Mouse (Mus musculus): ENCODE results near the gene Pdk2. TPM values are rescaled to one million over a fixed set of nuclear protein-coding genes. Genes with fewer than 3 reads are reported as not detected.

The Pdk2 gene
- polyA plus RNA-seq, 1 experiment from 2014 or later: 56.2 TPM

- peaks cover 43% of the 10 kb centered on the region for H3K36me3 ChIP-seq
- peak; percentile 31; the same call in 1 of the 2 replicates for ATAC-seq (replicated peaks; ENCODE audit: low FRiP score)
- H3K27ac ChIP-seq: peak overlapping the region; percentile 84
- peak overlapping the region; percentile 49 for H3K4me3 ChIP-seq (replicated peaks)
- WGBS: 2% methylated on average over 27 of the region's 27 CpGs
- peaks cover 55% of the 10 kb centered on the region for H3K4me1 ChIP-seq
- no peaks in the 10 kb centered on the region for H3K27me3 ChIP-seq
- peak overlapping the region; percentile 48 for H3K9ac ChIP-seq
- H3K4me2 ChIP-seq: peak overlapping the region; percentile 80
- no peaks in the 10 kb centered on the region for H3K9me3 ChIP-seq (replicated peaks)
Measured at GRCm38 (mm10) chr11:95006525-95007219, 34.5 kb downstream of the Pdk2 start.

GRCm38 (mm10) chr11:95006038-95006437 lies 35.1 kb downstream of the Pdk2 start:
- H3K4me1 ChIP-seq: peaks cover 56% of the 10 kb centered on the region
- H3K4me2 ChIP-seq: peak overlapping the region; percentile 80
- ATAC-seq (replicated peaks; ENCODE audit: low FRiP score): no peak
- H3K36me3 ChIP-seq: peaks cover 49% of the 10 kb centered on the region
- H3K9ac ChIP-seq: peak overlapping the region; percentile 21; the same call in 1 of the 2 replicates
- peak overlapping the region; percentile 49 for H3K4me3 ChIP-seq (replicated peaks)
- peak overlapping the region; percentile 84 for H3K27ac ChIP-seq
- H3K27me3 ChIP-seq: no peaks in the 10 kb centered on the region
- H3K9me3 ChIP-seq (replicated peaks): no peaks in the 10 kb centered on the region
- WGBS: 33% methylated on average over 4 of the region's 4 CpGs

DNA sequence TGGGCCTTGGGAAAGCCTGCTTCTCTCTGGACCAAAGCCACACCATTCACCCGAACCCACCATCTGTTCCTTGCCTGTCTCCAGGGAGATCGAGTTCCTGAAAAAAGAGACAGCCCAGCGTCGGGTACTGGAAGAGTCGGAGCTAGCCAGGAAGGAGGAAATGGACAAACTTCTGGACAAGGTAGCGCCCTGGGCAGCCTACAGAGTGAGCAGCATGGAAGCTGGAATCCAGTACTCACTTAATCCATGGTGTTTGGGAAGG lies 36.3 kb downstream of the Pdk2 start:
- no peak overlapping the region for H3K4me3 ChIP-seq (replicated peaks)
- H3K4me2 ChIP-seq: no peak overlapping the region
- H3K9me3 ChIP-seq (replicated peaks): no peaks in the 10 kb centered on the region
- peaks cover 60% of the 10 kb centered on the region for H3K4me1 ChIP-seq
- H3K27me3 ChIP-seq: no peaks in the 10 kb centered on the region
- ATAC-seq (replicated peaks; ENCODE audit: low FRiP score): no peak
- 0 out of 2 replicates have a peak overlapping the region, but pooled peaks have one; percentile 24 for H3K27ac ChIP-seq
- H3K36me3 ChIP-seq: peaks cover 60% of the 10 kb centered on the region
- H3K9ac ChIP-seq: no peak overlapping the region
- WGBS: 46% methylated on average over 6 of the region's 6 CpGs

GRCm38 (mm10) chr11:95004136-95004936 lies 36.8 kb downstream of the Pdk2 start:
- Histone ChIP-seq H3K4me2 (no peak overlapping the region), H3K9me3 (replicated peaks) (no peaks in the 10 kb centered on the region), H3K4me3 (replicated peaks) (no peak overlapping the region), H3K27ac (0 out of 2 replicates have a peak overlapping the region, but pooled peaks have one; percentile 24), H3K27me3 (no peaks in the 10 kb centered on the region), H3K36me3 (peaks cover 65% of the 10 kb centered on the region), H3K9ac (no peak overlapping the region), H3K4me1 (peaks cover 63% of the 10 kb centered on the region)
- no peak for ATAC-seq (replicated peaks; ENCODE audit: low FRiP score)
- WGBS: 83% methylated on average over 12 of the region's 12 CpGs

DNA sequence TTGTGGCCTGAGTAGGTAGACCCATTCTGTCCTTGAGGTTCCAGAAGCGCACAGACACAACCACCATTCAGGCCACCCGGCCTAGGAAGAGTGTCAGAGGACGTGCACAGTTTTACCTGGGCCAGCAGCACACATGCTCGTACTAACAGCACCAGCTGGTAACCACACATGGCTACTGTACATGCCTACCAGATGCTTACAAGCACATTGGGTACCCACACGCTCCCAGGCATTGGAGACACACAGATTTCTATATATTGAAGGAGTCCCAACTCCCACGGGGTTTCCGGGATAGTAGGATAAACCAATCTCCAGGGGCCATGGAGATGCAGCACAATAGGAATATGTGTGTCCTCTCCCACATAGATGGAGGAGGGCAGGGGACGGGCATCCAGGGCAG lies 38.4 kb downstream of the Pdk2 start:
- 94% methylated on average over 8 of the region's 8 CpGs for WGBS
- no peak overlapping the region for H3K4me2 ChIP-seq
- peaks cover 57% of the 10 kb centered on the region for H3K4me1 ChIP-seq
- H3K9ac ChIP-seq: no peak overlapping the region
- H3K36me3 ChIP-seq: peaks cover 81% of the 10 kb centered on the region
- no peak overlapping the region for H3K27ac ChIP-seq
- H3K9me3 ChIP-seq (replicated peaks): no peaks in the 10 kb centered on the region
- no peak overlapping the region for H3K4me3 ChIP-seq (replicated peaks)
- no peak for ATAC-seq (replicated peaks; ENCODE audit: low FRiP score)
- no peaks in the 10 kb centered on the region for H3K27me3 ChIP-seq

DNA sequence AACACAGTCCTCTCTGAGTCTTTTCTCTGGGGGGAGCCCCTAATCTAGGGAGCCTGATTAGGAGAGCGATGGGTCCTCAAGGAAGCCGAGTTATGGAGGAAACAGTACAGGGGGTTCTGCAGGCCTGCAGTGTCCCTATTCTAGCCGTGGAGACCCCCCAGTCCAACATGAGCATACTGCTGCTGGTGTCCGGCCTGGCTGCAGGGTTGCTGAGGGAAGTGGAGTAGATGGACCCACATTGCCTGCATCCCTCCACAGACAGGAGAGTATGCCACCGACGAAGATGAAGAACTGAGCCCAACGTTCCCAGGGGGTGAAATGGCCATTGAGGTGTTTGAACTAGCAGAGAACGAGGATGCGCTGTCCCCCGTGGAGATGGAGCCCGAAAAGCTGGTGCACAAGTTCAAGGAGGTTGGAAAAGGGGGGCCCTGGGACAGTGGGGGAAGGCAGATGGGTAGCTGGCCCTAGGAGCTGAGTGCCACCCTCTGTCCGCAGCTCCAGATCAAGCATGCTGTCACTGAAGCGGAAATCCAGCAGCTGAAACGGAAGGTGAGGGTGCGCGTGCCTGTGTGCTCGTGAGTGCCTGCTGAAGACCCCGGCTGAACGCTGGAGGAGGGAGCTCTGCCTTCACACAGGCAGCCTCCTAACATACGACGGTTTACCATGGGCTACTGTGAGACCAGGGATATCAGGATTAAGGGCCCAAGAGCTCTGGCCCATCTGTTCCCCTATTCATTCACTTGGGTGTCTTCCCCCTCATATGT lies 39.4 kb downstream of the Pdk2 start:
- ATAC-seq (replicated peaks; ENCODE audit: low FRiP score): no peak
- Histone ChIP-seq H3K27ac (peak overlapping the region; percentile 85), H3K9ac (no peak overlapping the region), H3K4me1 (peaks cover 49% of the 10 kb centered on the region), H3K4me3 (replicated peaks) (no peak overlapping the region), H3K27me3 (no peaks in the 10 kb centered on the region), H3K36me3 (peaks cover 91% of the 10 kb centered on the region), H3K9me3 (replicated peaks) (no peaks in the 10 kb centered on the region), H3K4me2 (no peak overlapping the region)
- 89% methylated on average over 21 of the region's 21 CpGs for WGBS

- no peaks in the 10 kb centered on the region for H3K27me3 ChIP-seq
- WGBS: 4% methylated on average over 8 of the region's 8 CpGs
- peak; percentile 50; the same call in 1 of the 2 replicates for ATAC-seq (replicated peaks; ENCODE audit: low FRiP score)
- no peak overlapping the region for H3K9ac ChIP-seq
- H3K4me1 ChIP-seq: peaks cover 46% of the 10 kb centered on the region
- H3K4me2 ChIP-seq: peak overlapping the region; percentile 29; the same call in 1 of the 2 replicates
- peaks cover 98% of the 10 kb centered on the region for H3K36me3 ChIP-seq
- H3K9me3 ChIP-seq (replicated peaks): no peaks in the 10 kb centered on the region
- peak overlapping the region; percentile 85 for H3K27ac ChIP-seq
- 0 out of 2 replicates have a peak overlapping the region, but pooled peaks have one; percentile 4 for H3K4me3 ChIP-seq (replicated peaks)
Measured at GRCm38 (mm10) chr11:95001058-95001457, 40.1 kb downstream of the Pdk2 start.

- Histone ChIP-seq H3K9me3 (replicated peaks) (no peaks in the 10 kb centered on the region), H3K36me3 (peaks cover 95% of the 10 kb centered on the region), H3K27ac (peak overlapping the region; percentile 85), H3K27me3 (no peaks in the 10 kb centered on the region), H3K4me2 (peak overlapping the region; percentile 29; the same call in 1 of the 2 replicates), H3K4me3 (replicated peaks) (no peak overlapping the region), H3K9ac (peak overlapping the region; percentile 5; the same call in 1 of the 2 replicates), H3K4me1 (peaks cover 48% of the 10 kb centered on the region)
- peak; percentile 12; the same call in 1 of the 2 replicates for ATAC-seq (replicated peaks; ENCODE audit: low FRiP score)
- WGBS: 21% methylated on average over 4 of the region's 4 CpGs
Measured at GRCm38 (mm10) chr11:95000548-95000947, 40.6 kb downstream of the Pdk2 start.

GRCm38 (mm10) chr11:95000128-95000527 lies 41.0 kb downstream of the Pdk2 start:
- Histone ChIP-seq H3K27ac (peak overlapping the region; percentile 85), H3K36me3 (peaks cover 94% of the 10 kb centered on the region), H3K4me3 (replicated peaks) (no peak overlapping the region), H3K27me3 (no peaks in the 10 kb centered on the region), H3K4me2 (peak overlapping the region; percentile 29; the same call in 1 of the 2 replicates), H3K4me1 (peaks cover 52% of the 10 kb centered on the region), H3K9ac (peak overlapping the region; percentile 5; the same call in 1 of the 2 replicates), H3K9me3 (replicated peaks) (no peaks in the 10 kb centered on the region)
- ATAC-seq (replicated peaks; ENCODE audit: low FRiP score): no peak
- WGBS: 67% methylated on average over 8 of the region's 8 CpGs

GRCm38 (mm10) chr11:94998041-94998531 lies 43.1 kb downstream of the Pdk2 start:
- ATAC-seq (replicated peaks; ENCODE audit: low FRiP score): no peak
- H3K9me3 ChIP-seq (replicated peaks): no peaks in the 10 kb centered on the region
- no peaks in the 10 kb centered on the region for H3K27me3 ChIP-seq
- 82% methylated on average over 16 of the region's 16 CpGs for WGBS
- peaks cover 80% of the 10 kb centered on the region for H3K36me3 ChIP-seq
- no peak overlapping the region for H3K4me3 ChIP-seq (replicated peaks)
- H3K4me1 ChIP-seq: peaks cover 69% of the 10 kb centered on the region
- no peak overlapping the region for H3K27ac ChIP-seq
- no peak overlapping the region for H3K4me2 ChIP-seq
- H3K9ac ChIP-seq: no peak overlapping the region

DNA sequence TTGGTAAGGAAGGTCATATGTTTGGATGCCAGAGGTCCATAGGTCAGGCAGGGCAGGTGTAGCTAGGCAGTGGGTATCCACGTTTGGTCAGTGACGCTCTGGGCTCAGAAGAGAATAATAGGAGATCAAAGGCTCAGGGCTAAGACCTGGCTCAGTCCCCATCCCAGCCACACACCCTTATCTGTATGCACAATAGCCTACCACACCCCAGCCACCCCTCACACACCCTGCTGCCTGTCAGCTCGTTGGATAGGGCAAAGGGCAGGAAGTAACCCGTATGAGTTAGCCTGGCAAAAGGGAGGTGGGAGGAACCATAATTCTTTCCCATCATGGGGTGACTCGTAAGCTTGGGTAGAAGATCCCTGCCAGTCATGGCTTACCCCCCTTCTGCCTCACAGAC lies 43.6 kb downstream of the Pdk2 start:
- no peak overlapping the region for H3K4me2 ChIP-seq
- no peaks in the 10 kb centered on the region for H3K9me3 ChIP-seq (replicated peaks)
- H3K36me3 ChIP-seq: peaks cover 75% of the 10 kb centered on the region
- no peak for ATAC-seq (replicated peaks; ENCODE audit: low FRiP score)
- H3K9ac ChIP-seq: no peak overlapping the region
- H3K4me3 ChIP-seq (replicated peaks): no peak overlapping the region
- no peaks in the 10 kb centered on the region for H3K27me3 ChIP-seq
- peaks cover 74% of the 10 kb centered on the region for H3K4me1 ChIP-seq
- no peak overlapping the region for H3K27ac ChIP-seq
- WGBS: 48% methylated on average over 5 of the region's 5 CpGs

Data from kidney, embryonic 15.5 days (tissue).